Mouse (Mus musculus) hindbrain, embryonic 13.5 days (tissue): Measurements from ENCODE around the gene Heg1. TPM values are rescaled to one million over a fixed set of nuclear protein-coding genes. Genes with fewer than 3 reads are reported as not detected.

Experiments
- ATAC-seq: fragments of 200-750 bp; cut with Nextera tagmentation; 2 replicates; pipeline ENCODE4 v1.8.0; 2017; ENCODE audit warnings: moderate TSS enrichment; ENCODE audit not compliant: low FRiP score
- H3K27ac ChIP-seq: fragments of 300-500 bp; sonication (generic); 2 replicates; pipeline ENCODE4 v1.5.1; 2015; ENCODE audit warnings: inconsistent platforms, mild to moderate bottlenecking, moderate library complexity
- H3K27me3 ChIP-seq: fragments of 300-500 bp; sonication (generic); 2 replicates; pipeline ENCODE4 v1.6.1; 2015; ENCODE audit warnings: mild to moderate bottlenecking, inconsistent platforms
- H3K36me3 ChIP-seq: fragments of 300-500 bp; sonication (generic); 2 replicates; pipeline ENCODE4 v1.6.1; 2015; ENCODE audit warnings: mild to moderate bottlenecking, inconsistent platforms
- H3K4me1 ChIP-seq: fragments of 300-500 bp; sonication (generic); replicated peaks from 2 replicates; pipeline ENCODE4 v1.6.1; 2015; ENCODE audit warnings: inconsistent platforms
- H3K4me2 ChIP-seq: fragments of 300-500 bp; sonication (generic); 2 replicates; pipeline ENCODE4 v1.6.1; 2015; ENCODE audit warnings: inconsistent platforms, mild to moderate bottlenecking, moderate library complexity
- H3K4me3 ChIP-seq: fragments of 300-500 bp; sonication (generic); 2 replicates; pipeline ENCODE4 v1.5.1; 2015; ENCODE audit warnings: mild to moderate bottlenecking, inconsistent platforms
- H3K9ac ChIP-seq: fragments of 300-500 bp; sonication (generic); 2 replicates; pipeline ENCODE4 v1.6.1; 2015; ENCODE audit warnings: mild to moderate bottlenecking, inconsistent platforms
- H3K9me3 ChIP-seq: fragments of 300-500 bp; sonication (generic); 2 replicates; pipeline ENCODE4 v1.6.1; 2016; ENCODE audit warnings: inconsistent platforms
- WGBS: fragments of 180-500 bp; shearing (Covaris S2); methylation state at CpG from one replicate; pipeline ENCODE4 v1.1.7; 2015; 5-methylcytosine and 5-hydroxymethylcytosine counted together
- polyA plus RNA-seq: library from polyadenylated mRNA; unstranded; fragments of >200 nt; fragmentation: Nextera tagmentation; extraction: Ambion mirVana; gene quantifications from 2 replicates; pipeline ENCODE4 v1.2.1, GENCODE M21; 2015

The Heg1 gene
- polyA plus RNA-seq, 1 experiment from 2014 or later, result 10.2 TPM

DNA sequence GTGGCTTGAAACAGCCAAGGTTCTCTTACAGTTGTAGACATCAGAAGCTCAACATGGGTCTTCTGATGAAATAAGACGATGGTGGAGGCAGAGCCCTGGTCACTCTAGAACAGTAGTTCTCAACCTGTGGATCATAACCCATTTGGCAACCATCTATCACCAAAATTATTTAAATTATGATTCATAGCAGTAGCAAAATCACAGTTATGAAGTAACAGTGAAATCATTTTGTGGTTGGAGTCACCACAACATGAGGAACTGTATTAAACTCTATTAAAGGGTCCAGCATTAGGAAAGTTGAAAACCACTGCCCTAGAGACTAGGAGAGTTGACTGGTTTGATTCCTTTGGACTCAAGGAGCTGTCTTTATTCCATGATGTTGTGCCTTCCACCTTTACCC lies 15.1 kb upstream of the Heg1 start:
- Histone ChIP-seq H3K4me2 (no peak overlapping the region), H3K36me3 (no peaks in the 10 kb centered on the region), H3K27ac (no peak overlapping the region), H3K9me3 (no peaks in the 10 kb centered on the region), H3K27me3 (no peaks in the 10 kb centered on the region), H3K4me3 (no peak overlapping the region), H3K4me1 (peaks cover 4% of the 10 kb centered on the region), H3K9ac (no peak overlapping the region)
- no peak for ATAC-seq
- 94% methylated on average over 1 of the region's 1 CpGs for WGBS

- Histone ChIP-seq H3K4me1 (peaks cover 4% of the 10 kb centered on the region), H3K4me3 (no peak overlapping the region), H3K36me3 (no peaks in the 10 kb centered on the region), H3K27ac (no peak overlapping the region), H3K9me3 (no peaks in the 10 kb centered on the region), H3K27me3 (no peaks in the 10 kb centered on the region), H3K4me2 (no peak overlapping the region), H3K9ac (no peak overlapping the region)
- ATAC-seq, result no peak
- WGBS, result 85% methylated on average over 3 of the region's 3 CpGs
Measured at GRCm38 (mm10) chr16:33670340-33670739, 13.8 kb upstream of the Heg1 start.

GRCm38 (mm10) chr16:33670933-33671332 lies 13.2 kb upstream of the Heg1 start:
- H3K4me3 ChIP-seq, result no peak overlapping the region
- H3K36me3 ChIP-seq, result no peaks in the 10 kb centered on the region
- WGBS, result 95% methylated on average over 2 of the region's 2 CpGs
- ATAC-seq, result no peak
- peaks cover 4% of the 10 kb centered on the region for H3K4me1 ChIP-seq
- no peaks in the 10 kb centered on the region for H3K9me3 ChIP-seq
- no peak overlapping the region for H3K9ac ChIP-seq
- H3K27ac ChIP-seq, result no peak overlapping the region
- no peak overlapping the region for H3K4me2 ChIP-seq
- no peaks in the 10 kb centered on the region for H3K27me3 ChIP-seq

- H3K27ac ChIP-seq, result no peak overlapping the region
Measured at GRCm38 (mm10) chr16:33672188-33672587, 12.0 kb upstream of the Heg1 start.

GRCm38 (mm10) chr16:33672643-33673042 lies 11.5 kb upstream of the Heg1 start:
- Histone ChIP-seq H3K9ac (no peak overlapping the region), H3K27ac (no peak overlapping the region), H3K27me3 (no peaks in the 10 kb centered on the region), H3K36me3 (no peaks in the 10 kb centered on the region), H3K9me3 (no peaks in the 10 kb centered on the region), H3K4me2 (no peak overlapping the region), H3K4me3 (no peak overlapping the region), H3K4me1 (peaks cover 9% of the 10 kb centered on the region)
- WGBS, result 94% methylated on average over 4 of the region's 4 CpGs
- no peak for ATAC-seq

More at GRCm38 (mm10) chr16:33672188-33672587, 12.0 kb upstream of the Heg1 start:
- 95% methylated on average over 4 of the region's 4 CpGs for WGBS
- Histone ChIP-seq H3K4me1 (peaks cover 9% of the 10 kb centered on the region), H3K36me3 (no peaks in the 10 kb centered on the region), H3K27me3 (no peaks in the 10 kb centered on the region), H3K4me3 (no peak overlapping the region), H3K9ac (no peak overlapping the region), H3K4me2 (no peak overlapping the region), H3K9me3 (no peaks in the 10 kb centered on the region)
- ATAC-seq, result no peak

GRCm38 (mm10) chr16:33673530-33674109 lies 10.6 kb upstream of the Heg1 start:
- WGBS, result 36% methylated on average over 14 of the region's 14 CpGs
- Histone ChIP-seq H3K4me3 (no peak overlapping the region), H3K9me3 (no peaks in the 10 kb centered on the region), H3K27me3 (no peaks in the 10 kb centered on the region), H3K4me1 (peaks cover 9% of the 10 kb centered on the region), H3K36me3 (no peaks in the 10 kb centered on the region), H3K4me2 (no peak overlapping the region), H3K27ac (no peak overlapping the region), H3K9ac (no peak overlapping the region)
- ATAC-seq, result 0 out of 2 replicates have a peak, but pooled peaks have one; percentile 43

GRCm38 (mm10) chr16:33675151-33675847 lies 8.9 kb upstream of the Heg1 start:
- Histone ChIP-seq H3K4me2 (no peak overlapping the region), H3K4me1 (peaks cover 9% of the 10 kb centered on the region), H3K36me3 (no peaks in the 10 kb centered on the region), H3K9ac (no peak overlapping the region), H3K4me3 (no peak overlapping the region), H3K27me3 (no peaks in the 10 kb centered on the region), H3K27ac (no peak overlapping the region), H3K9me3 (no peaks in the 10 kb centered on the region)
- ATAC-seq, result no peak
- WGBS, result 91% methylated on average over 10 of the region's 10 CpGs

DNA sequence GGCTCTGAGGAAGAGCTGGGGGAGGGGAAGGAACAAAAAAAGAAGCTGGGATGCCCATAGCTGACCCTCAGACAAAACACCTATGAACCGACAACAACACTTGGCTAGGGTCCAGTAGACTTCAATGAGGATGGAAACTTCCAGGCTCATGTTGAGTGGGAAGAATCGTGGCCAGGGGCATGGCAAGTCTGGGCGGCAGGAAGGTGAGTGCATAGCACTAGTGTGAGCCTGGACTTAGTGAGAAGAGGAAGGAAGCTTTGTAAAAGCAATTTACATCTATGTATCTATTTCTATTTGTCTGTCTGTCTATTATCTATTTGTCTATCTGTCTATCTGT lies 8.4 kb upstream of the Heg1 start:
- H3K27ac ChIP-seq, result no peak overlapping the region
- ATAC-seq, result no peak
- peaks cover 11% of the 10 kb centered on the region for H3K4me1 ChIP-seq
- no peak overlapping the region for H3K9ac ChIP-seq
- 87% methylated on average over 3 of the region's 3 CpGs for WGBS
- no peak overlapping the region for H3K4me3 ChIP-seq
- H3K27me3 ChIP-seq, result no peaks in the 10 kb centered on the region
- no peaks in the 10 kb centered on the region for H3K9me3 ChIP-seq
- no peak overlapping the region for H3K4me2 ChIP-seq
- no peaks in the 10 kb centered on the region for H3K36me3 ChIP-seq

- Histone ChIP-seq H3K36me3 (no peaks in the 10 kb centered on the region), H3K9me3 (no peaks in the 10 kb centered on the region), H3K9ac (no peak overlapping the region), H3K4me2 (no peak overlapping the region), H3K4me3 (no peak overlapping the region), H3K27me3 (no peaks in the 10 kb centered on the region), H3K27ac (no peak overlapping the region; the same call in 1 of the 2 replicates), H3K4me1 (peaks cover 13% of the 10 kb centered on the region)
- no peak for ATAC-seq
- WGBS, result 79% methylated on average over 7 of the region's 7 CpGs
Measured at GRCm38 (mm10) chr16:33676347-33677312, 7.5 kb upstream of the Heg1 start.

DNA sequence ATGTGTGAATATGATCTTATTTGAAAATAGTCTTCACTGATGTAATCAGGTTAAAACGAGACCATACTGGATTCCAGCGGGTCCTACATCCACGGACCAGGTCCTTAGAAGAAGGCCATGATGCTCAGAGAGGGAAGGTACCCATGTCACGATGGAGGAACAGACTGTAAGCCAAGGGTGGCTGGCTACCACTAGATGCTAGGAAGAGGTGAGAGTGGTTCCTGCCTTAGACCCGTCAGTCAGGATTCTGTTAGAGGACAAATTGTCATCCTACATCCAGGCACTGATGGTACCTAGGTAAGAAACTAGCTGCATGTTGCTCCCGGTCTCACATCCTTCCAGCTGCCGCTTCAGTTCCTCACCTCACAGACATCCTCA lies 6.9 kb upstream of the Heg1 start:
- Histone ChIP-seq H3K9ac (no peak overlapping the region), H3K36me3 (no peaks in the 10 kb centered on the region), H3K4me3 (no peak overlapping the region), H3K4me2 (no peak overlapping the region), H3K9me3 (no peaks in the 10 kb centered on the region), H3K27ac (no peak overlapping the region), H3K27me3 (no peaks in the 10 kb centered on the region), H3K4me1 (peaks cover 13% of the 10 kb centered on the region)
- no peak for ATAC-seq
- WGBS, result 91% methylated on average over 7 of the region's 7 CpGs

- Histone ChIP-seq H3K4me3 (no peak overlapping the region), H3K36me3 (no peaks in the 10 kb centered on the region), H3K4me2 (no peak overlapping the region), H3K27ac (no peak overlapping the region), H3K9ac (no peak overlapping the region), H3K4me1 (peaks cover 13% of the 10 kb centered on the region), H3K27me3 (no peaks in the 10 kb centered on the region), H3K9me3 (no peaks in the 10 kb centered on the region)
- ATAC-seq, result no peak
- WGBS, result 90% methylated on average over 5 of the region's 5 CpGs
Measured at GRCm38 (mm10) chr16:33677901-33678300, 6.3 kb upstream of the Heg1 start.

DNA sequence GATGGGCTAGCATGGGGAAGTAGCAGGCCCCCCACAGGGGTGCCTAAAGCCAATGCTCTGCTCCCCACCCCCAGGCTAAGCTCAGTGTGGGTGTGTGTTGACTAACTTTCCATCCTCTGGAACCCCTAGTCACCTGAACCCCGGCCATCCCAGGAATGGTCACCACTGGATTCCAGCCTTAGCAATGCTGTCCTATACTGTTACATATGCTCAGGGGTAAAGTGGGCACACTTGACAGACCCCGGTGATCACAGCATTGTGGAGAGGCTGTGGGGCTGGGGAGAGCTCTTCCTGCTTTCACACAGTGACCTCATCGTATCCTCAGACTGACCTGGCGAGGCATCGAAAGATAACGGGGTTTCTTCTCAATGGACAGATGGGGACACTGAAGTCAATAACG lies 3.9 kb upstream of the Heg1 start:
- Histone ChIP-seq H3K9ac (no peak overlapping the region), H3K9me3 (no peaks in the 10 kb centered on the region), H3K4me3 (no peak overlapping the region), H3K4me1 (peaks cover 22% of the 10 kb centered on the region), H3K27ac (no peak overlapping the region), H3K27me3 (no peaks in the 10 kb centered on the region), H3K36me3 (no peaks in the 10 kb centered on the region), H3K4me2 (no peak overlapping the region)
- no peak for ATAC-seq
- 86% methylated on average over 7 of the region's 7 CpGs for WGBS
